Mouse (Mus musculus): ENCODE measurements around the gene Prss27.
"Not testable (repeated sequence)": the region's sequence is repeated elsewhere in the genome, so short reads cannot be mapped to it uniquely, and the experiment has no call there.

Gene Prss27

DNA sequence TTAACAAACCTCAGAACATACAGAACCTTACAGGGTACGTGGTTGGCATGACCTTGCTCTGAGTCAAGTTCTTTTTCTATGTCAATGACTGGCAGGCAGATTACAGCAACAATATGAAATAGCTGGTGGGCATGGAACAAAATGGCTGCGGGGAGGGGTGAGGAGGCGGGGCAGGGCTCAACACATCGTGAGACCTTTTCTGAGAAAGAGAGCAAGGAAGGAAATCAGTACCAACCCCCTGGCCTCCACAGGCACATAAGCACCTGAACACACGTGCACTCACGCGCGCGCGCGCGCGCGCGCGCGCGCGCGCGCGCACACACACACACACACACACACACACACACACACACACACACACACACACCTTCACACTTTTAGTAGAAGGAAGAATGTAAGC is 7.4 kb upstream of the Prss27 start:
- no peak for DNase-seq (ENCODE audit: low read depth, low spot score)

DNA sequence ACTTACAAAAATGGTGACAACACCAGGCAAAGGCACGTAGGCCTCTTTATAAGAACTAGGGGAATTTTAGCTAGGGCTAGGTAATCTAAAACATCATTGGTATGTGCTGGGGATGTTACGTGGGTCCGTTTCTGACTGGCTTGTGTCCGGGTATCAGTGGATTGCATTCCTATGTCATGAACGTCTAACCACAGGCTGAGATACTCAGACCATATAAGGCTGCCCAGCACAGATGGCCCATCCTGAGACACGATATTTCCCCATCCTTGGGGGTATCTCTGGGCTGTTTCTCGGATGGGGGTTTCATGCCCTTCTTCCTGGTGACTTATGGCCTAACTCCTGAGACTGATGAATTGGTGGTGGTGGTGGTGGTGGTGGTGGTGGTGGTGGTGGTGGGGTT is 2.9 kb upstream of the Prss27 start:
- no peak for DNase-seq (ENCODE audit: low read depth, low spot score)

DNA sequence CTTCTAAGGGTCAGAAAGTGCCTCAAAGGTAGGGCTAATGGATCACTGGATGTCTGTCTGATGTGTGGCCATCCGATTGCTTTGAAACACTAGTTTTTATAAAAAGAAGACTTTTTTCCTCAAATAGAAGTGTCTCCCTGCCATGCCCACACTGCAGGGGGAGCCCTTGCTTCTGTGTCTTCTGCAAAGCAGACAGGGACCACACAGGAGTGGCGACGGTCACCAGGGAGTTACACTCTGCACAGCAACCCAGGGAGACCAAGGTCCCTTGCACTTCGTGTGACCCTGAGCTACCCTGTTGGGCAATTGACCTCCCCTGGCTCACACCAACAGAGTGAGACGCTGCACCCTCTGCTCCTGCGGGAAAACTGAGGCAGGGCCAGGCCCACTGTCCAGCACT is 990 bp upstream of the Prss27 start:
- no peak for DNase-seq (ENCODE audit: low read depth, low spot score)

DNA sequence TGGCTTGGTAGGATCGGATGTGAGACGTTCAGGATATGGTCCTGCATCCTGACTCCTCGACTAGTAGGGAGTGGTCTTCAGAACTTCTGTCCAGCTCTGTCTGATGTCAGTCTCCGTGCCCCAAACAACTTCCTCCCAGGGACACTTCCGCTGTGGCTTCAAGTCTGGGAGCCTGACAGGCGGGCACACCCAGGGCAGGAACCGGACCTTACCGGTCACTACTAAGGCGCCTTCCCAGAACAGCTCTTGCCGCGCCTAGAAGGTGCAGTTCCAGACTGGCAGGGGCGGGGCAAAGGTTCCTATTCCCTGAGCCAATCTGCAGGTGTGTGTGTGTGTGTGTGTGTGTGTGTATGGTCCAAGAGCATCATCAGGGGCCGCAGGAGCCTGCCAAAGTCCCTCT is 584 bp upstream of the Prss27 start:
- no peak for DNase-seq (ENCODE audit: low read depth, low spot score)

DNA sequence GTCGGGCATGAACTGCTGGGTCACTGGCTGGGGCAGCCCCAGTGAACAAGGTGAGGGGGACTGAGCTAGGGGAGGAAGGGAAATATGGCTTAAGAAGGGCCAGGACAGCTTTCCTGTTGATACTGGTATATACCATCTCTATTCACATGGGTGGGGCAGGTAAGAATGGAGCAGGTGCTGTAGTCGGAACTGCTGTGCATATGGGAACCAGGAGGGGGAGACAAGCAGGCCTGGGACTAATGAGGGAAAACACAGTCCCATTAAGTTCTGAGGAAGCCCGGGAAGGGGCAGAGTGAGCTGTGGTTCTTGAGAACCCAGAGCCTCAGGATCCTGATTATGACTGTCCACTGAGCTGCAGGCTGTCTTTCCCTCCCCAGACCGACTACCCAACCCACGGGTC is 6.5 kb downstream of the Prss27 start:
- no peak for DNase-seq (ENCODE audit: low read depth, low spot score)

DNA sequence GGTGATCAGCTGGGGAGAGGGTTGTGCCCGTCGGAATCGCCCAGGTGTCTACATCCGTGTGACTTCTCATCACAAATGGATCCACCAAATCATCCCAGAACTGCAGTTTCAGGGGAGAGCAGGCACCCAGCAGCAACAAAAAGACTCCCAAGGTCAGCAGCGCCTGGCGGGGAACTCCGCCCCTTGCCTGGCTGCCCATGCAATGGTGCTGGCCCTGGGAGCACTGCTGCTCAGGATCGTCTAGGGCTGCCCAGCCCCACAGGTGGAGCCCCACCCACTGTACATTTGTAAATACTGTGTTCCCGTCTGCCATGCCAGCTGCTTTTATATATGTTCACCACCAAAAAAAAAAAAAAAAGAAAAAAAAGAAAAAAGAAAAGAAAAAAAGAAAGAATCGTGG is 7.7 kb downstream of the Prss27 start:
- DNase-seq (ENCODE audit: low read depth, low spot score) = no peak

DNA sequence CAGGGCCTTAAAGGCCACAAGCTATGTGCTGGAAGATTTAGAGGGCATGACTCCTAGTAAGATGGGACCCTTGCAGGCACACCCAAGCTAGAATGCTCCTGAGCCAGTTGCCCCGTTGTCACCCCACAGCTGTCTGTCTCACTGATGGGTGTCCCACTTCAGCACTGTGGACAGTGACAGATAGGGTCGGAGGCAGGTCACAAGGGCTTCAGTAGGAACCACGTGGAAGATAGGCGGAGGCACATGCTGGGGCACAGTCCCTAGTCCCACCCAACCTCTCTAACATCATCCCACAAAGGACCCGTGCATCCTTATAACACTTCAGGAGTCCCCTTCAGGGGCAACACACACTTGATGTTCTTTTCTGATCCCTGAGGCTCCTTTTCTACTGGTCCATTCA is 8.1 kb downstream of the Prss27 start:
- DNase-seq (ENCODE audit: low read depth, low spot score) = no peak

DNA sequence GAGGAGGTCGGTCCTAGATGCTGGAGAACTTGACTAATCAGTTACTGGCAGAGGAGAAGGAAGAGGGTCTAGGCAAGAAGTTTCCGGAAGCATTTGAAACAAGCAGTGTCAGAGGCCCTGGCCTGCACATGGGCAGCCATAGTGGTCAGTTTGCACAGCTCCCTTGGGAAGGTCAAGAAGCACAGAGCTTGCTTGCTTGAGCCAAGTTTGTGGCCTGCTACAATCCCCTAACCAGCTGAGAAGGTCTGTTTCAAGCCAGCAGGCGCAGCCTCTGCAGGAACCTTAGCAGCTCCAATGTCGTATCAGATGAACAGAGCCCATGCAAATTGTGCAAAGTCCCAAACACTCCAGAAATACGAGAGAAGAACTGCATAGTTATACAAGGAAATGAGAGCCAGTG is 10.1 kb downstream of the Prss27 start:
- no peak for DNase-seq (ENCODE audit: low read depth, low spot score)

DNA sequence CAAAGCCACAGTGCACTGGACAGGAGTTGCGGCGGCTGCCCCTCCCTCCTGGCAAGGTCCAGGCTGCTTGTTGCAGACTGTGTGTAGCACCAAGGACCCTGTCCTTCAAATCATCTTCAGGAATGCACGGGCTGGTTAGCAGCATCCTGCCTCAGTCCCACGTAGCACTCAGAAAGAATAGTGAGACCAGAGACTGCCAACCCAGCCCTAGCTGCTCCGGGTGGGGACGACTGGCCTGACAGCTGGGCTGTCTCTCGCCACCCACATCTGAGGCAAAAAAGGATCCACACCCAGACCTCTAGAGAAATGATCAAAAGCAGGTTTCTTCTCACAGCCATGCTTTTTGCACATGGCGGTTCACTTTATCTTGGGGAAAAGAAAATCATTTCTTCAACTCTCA is 11.1 kb downstream of the Prss27 start:
- DNase-seq (ENCODE audit: low read depth, low spot score) = no peak

DNA sequence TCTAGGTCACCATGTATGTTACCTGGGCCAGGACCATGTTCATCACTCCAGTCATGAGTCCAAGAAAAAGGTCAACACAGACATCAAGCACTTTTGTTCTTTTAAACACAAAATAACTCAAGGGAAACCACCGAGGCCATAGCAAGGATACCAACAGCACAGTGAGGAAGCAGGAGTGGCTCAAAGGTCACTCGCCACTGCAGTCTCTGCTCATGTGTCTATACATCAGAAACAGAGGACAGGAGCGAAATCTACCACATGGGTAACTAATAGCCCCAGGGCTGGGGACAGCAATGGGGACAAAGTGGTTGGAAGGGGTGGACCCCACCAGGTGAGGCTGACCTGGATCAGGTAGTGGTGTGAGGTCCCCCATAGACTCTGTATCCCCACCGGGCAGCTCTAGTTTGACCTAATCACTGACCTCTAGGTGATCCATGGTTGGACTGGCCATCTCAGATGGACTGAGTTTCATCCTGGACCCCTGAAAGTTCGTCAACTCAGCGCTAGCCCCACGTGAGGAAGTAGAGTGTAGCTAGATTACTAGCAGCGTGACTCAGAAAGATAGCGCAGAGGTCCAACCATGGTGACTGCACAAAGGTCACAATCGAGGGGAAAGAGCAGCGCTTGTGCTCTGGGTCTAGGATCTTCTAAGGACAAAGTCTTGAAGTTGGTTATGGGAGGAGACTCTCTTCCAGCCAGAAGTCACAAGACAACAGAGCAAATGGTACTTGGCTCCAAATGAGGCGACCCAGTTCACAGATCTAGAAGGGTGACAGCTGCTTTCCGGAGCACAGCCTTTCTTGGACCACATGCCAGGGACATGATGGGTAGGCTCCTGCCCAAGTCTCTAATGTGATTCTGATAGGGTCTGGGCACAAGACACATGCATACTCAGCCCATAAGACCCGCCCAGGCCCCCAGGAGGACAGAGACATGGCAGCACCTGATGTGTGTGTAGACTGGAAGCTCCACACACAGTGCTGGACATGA is 19.0 kb downstream of the Prss27 start:
- no peak for DNase-seq (ENCODE audit: low read depth, low spot score)

DNA sequence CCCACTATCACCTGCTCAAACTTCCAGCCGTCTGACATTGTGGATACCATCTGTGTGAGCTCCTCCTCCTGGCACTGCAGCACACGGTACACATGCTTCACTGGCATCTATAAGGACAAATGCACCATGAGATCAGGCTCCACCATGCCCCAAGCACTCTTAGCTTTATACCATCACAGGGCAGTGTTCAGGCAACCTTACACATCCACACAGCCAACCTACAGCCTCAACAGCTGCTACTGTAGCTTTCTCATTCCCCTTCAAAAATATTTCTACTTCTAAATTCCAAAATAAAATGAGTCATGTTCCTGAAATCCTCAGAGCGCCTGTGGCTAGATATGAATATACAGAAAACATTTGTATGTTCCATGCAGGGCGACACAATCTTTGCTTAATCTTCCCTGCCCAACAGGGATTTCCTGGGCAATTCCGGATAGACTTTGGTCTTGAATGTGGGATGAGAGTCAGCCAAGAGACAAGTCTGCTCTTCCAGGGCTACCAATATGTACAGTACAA is 19.8 kb downstream of the Prss27 start:
- DNase-seq (ENCODE audit: low read depth, low spot score) = no peak

DNA sequence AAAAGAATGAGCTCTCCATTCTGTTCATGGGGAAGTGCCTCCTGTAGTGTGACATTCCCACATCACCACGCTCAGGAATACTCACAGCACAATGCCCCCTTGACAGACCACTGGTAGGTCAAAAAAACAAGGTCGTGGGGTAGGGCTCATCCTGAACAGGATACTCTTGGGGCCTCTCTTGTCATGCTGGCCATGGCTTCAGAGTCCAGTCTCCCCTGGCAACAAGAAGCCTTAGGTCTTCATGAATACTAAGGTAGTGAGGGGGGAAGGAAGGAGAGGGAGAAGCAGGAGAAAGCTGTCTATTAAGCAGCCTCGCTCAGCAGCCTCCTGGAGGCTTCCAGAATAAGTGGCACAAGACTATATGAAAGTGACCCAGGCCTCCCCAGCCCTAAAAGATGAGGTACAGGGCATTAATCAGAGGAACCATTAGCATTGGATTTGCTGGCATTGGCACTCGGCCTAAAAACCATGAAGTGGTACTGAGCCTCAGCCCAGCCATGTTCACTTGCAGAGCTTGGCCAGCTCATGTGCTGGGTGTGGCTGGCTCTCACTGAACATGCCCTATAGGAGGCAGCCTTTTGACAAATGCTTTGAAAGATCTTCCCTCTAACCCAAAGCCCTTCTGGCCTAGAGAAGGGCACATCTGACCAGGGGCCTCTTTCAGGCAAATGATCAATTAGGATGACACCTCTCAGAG is 24.7 kb downstream of the Prss27 start:
- no peak for DNase-seq (ENCODE audit: low read depth, low spot score)

DNA sequence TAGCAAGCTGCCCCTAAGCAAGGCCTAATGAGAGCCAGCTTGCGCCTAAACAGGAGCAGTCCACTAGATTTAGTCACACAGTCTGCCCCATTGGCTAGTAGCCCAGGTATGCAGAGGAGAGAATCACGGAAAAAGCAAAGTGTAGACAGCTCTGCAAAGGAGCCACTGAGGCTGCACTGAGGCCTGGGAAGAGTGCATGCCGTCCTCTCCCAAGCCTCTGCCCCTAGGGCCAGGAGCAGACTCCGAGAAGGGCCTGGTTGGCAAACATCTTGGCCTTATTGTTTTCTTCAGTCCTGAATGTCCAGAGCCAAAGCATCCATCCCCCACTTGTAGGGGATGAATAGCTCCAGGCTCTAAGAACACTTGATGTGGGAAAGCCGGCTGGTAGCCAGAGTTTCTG is 30.3 kb downstream of the Prss27 start:
- DNase-seq (ENCODE audit: low read depth, low spot score) = no peak

DNA sequence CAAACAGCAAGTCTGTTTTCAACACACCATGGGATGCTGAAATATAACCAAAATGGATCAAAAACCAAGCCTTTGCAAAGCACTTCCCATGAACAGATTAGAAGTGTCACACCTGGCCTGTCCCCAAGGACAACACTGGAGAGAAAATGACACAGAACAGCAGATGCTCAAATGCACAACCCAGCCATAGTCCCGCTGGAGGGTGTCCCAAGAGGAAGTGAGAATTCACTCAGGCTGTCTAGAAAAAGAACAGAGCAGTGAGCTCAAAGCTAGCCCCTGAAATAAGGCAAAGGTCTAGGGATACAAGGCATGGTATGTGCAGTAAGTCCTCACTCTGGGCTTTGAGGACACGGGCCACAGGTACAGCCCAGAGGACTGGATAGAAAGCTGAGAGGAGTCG is 31.6 kb downstream of the Prss27 start:
- DNase-seq (ENCODE audit: low read depth, low spot score) = no peak

DNA sequence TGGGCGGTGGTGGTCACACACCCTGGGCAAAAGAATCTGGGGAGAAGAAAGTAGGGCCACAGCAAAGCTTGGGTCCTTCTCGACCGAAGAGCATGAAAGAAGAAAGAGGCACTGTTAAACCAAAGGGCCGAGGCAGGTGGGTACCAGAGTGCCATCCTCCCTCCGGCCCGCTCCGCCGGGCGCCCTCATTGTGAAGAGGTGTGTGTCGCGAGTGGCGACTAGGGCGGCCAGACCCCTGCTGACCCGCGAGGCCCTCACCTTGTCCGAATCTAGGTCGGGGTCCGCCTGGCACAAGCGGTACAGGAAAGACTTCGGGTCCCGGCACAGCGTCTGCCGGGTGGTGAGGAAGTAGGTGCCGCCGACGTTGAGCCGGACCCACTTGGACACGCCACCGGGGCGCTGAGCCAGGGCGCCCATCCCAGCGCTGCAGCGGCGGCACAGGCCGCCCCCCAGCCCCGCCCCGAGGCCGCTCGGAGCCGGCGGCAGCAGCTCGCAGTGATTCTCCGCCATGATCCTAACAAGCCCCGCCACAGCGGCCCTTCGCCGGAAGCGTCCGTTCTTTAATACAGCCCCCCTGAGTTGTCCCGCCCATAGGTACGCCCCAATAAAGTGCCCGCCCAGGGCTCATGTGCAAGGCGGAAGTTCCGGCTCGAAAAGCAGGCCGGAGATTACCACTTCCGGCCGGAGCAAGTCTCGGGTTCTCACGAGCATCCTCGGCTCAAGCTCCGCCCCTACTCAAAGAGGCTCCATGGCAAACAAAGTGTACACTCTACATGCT is 35.2 kb downstream of the Prss27 start, which contains the start of gene Kctd5:
Gene Kctd5 (minus strand): TSS at position 567 of the 778 bp plus-strand sequence.
- peak; percentile 94 for DNase-seq (ENCODE audit: low read depth, low spot score)

DNA sequence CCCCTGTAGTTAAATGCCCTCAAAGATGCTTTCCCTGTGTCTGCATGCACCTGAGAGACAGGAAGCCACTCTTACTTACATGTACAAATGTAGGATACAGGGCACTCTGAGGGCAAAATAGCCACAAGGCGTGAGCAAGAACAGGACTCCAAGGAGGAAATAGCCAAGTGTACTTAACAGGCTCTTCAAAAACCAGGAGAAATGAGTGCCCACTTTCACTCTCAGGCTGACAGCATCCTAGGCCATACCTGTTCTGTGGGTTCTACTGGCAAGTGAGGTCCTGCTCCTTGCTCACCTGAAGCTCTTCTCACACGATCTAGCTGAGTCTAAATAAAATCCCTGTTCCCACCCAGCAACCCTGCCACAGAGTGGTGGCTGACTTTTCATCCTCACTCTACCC is 39.2 kb downstream of the Prss27 start:
- DNase-seq (ENCODE audit: low read depth, low spot score) = no peak

DNA sequence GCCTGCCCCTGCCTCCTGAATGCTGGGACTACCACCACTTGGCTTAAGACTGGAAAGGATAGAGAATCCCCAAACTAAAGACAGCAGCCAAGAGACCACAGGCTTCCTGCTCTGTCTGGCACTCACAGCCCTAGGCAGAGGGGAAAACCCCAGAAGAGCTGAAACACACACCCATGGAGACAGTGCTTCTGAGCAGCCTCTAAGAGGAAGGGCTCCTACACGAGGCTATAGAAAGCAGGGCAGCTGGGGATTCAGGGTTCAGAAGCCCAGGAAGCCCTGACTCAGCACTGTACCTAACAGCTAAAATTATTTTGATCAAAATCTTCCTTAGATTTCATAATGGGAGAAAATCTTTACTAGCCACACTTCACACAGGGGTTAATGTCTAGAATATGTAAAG is 46.6 kb downstream of the Prss27 start:
- no peak for DNase-seq (ENCODE audit: low read depth, low spot score)

DNA sequence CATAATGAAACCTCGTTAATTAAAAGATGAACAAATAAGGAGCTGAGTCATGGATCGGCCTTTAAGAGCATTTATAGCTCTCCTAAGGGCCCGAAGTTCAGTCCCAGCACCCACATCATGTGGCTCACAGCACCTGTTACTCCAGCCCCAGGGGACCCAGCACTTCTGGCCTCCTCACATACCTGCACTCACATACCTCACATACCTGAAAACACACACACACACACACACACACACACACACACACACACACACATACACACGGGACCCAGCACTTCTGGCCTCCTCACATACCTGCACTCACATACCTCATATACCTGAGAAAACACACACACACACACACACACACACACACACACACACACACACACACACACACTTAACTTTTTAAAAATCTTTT is 48.5 kb downstream of the Prss27 start:
- DNase-seq (ENCODE audit: low read depth, low spot score) = not testable (repeated sequence)

DNA sequence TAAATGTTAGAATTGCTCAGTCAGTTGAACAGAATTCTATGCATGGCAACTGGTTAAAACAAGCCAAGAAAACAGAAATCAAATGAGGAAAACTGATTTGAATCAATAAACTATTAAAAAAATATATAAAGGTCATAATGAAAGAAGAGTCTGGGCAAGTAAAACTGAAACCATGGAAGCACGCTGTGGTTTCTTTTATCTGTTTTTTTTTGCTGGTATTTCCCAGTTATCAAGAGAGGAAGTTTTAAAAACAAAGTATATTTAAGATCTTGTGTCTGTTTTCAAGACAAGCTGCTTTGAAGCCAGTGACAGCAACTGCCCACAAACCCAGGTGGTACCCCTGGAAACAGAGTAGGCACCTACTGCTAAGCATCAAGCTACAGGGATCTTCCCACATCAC is 52.6 kb downstream of the Prss27 start:
- no peak for DNase-seq (ENCODE audit: low read depth, low spot score)
